Mouse (Mus musculus): ENCODE results near the gene Rfc5. TPM values are rescaled to one million over a fixed set of nuclear protein-coding genes. Genes with fewer than 3 reads are reported as not detected.
"Not testable (repeated sequence)": the region's sequence is repeated elsewhere in the genome, so short reads cannot be mapped to it uniquely, and the experiment has no call there.

The Rfc5 gene
- polyA plus RNA-seq, 1 experiment from 2014 or later = 23.8 TPM

DNA sequence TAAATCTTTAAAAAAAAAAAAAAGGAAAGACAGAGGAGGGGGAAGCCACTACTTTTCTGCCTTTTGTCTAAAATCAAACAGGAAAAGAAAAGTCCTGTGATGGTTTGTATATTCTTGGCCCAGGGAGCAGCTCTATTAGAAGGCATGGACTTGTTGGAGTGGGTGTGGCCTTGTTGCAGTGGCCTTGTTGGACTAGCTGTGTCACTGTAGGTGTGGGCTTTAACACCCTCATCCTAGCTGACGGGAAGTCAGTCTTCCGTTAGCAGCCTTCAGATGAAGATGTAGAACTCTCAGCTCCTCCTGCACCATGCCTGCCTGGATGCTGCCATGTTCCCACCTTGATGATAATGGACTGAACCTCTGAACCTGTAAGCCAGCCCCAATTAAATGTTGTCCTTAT, 15.8 kb upstream of the Rfc5 start:
- H3K4me3 ChIP-seq (ENCODE audit: low read depth, low read length); H3K27me3 ChIP-seq (ENCODE audit: control insufficient read depth, insufficient read depth, low read length); H3K4me2 ChIP-seq (ENCODE audit: low read depth, low read length); H3K4me1 ChIP-seq (ENCODE audit: control insufficient read depth, insufficient read depth, low read length); H3K36me3 ChIP-seq (ENCODE audit: control insufficient read depth, insufficient read depth, low read length); H3K9me3 ChIP-seq (ENCODE audit: control insufficient read depth, low read length); H3K9ac ChIP-seq (replicated peaks; ENCODE audit: low read depth, low read length); H3K27ac ChIP-seq (ENCODE audit: low read depth, low read length); ATAC-seq (ENCODE audit: low read depth): not testable (repeated sequence)
- WGBS = 93% methylated on average over 2 of the region's 2 CpGs

GRCm38 (mm10) chr5:117403609-117404008, 14.8 kb upstream of the Rfc5 start:
- no peaks in the 10 kb centered on the region for H3K4me1 ChIP-seq (ENCODE audit: control insufficient read depth, insufficient read depth, low read length)
- no peak overlapping the region for H3K27ac ChIP-seq (ENCODE audit: low read depth, low read length)
- H3K9me3 ChIP-seq (ENCODE audit: control insufficient read depth, low read length) = no peaks in the 10 kb centered on the region
- ATAC-seq (ENCODE audit: low read depth) = no peak
- no peaks in the 10 kb centered on the region for H3K27me3 ChIP-seq (ENCODE audit: control insufficient read depth, insufficient read depth, low read length)
- H3K36me3 ChIP-seq (ENCODE audit: control insufficient read depth, insufficient read depth, low read length) = no peaks in the 10 kb centered on the region
- WGBS = 92% methylated on average over 8 of the region's 8 CpGs
- no peak overlapping the region for H3K4me3 ChIP-seq (ENCODE audit: low read depth, low read length)
- H3K9ac ChIP-seq (replicated peaks; ENCODE audit: low read depth, low read length) = no peak overlapping the region
- H3K4me2 ChIP-seq (ENCODE audit: low read depth, low read length) = no peak overlapping the region

DNA sequence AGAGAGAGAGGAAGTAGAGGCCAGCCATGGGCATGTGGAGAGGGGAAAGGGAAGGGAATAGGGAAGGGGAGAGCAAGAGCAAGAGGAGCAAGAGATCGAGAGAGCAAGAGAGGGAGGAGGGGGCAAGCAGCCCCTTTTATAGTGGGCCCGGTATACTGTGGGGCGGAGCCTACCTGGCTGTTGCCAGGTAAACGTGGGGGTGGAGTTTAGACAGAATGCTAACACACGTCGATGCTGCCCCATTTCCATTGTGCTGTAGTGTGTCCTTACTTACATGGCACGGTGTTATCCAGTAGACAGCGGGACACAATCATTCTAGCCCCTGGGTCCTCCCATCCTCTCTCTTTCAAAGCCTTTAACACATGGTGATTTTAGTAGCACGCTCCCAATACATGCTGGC, 10.4 kb upstream of the Rfc5 start:
- Histone ChIP-seq H3K4me1 (ENCODE audit: control insufficient read depth, insufficient read depth, low read length) (no peaks in the 10 kb centered on the region), H3K4me3 (ENCODE audit: low read depth, low read length) (no peak overlapping the region), H3K36me3 (ENCODE audit: control insufficient read depth, insufficient read depth, low read length) (no peaks in the 10 kb centered on the region), H3K4me2 (ENCODE audit: low read depth, low read length) (no peak overlapping the region), H3K9ac (replicated peaks; ENCODE audit: low read depth, low read length) (no peak overlapping the region), H3K27ac (ENCODE audit: low read depth, low read length) (no peak overlapping the region), H3K27me3 (ENCODE audit: control insufficient read depth, insufficient read depth, low read length) (no peaks in the 10 kb centered on the region), H3K9me3 (ENCODE audit: control insufficient read depth, low read length) (no peaks in the 10 kb centered on the region)
- WGBS = 71% methylated on average over 8 of the region's 9 CpGs
- no peak for ATAC-seq (ENCODE audit: low read depth)

- Histone ChIP-seq H3K4me1 (ENCODE audit: control insufficient read depth, insufficient read depth, low read length) (no peaks in the 10 kb centered on the region), H3K36me3 (ENCODE audit: control insufficient read depth, insufficient read depth, low read length) (no peaks in the 10 kb centered on the region), H3K27me3 (ENCODE audit: control insufficient read depth, insufficient read depth, low read length) (no peaks in the 10 kb centered on the region), H3K4me3 (ENCODE audit: low read depth, low read length) (no peak overlapping the region), H3K27ac (ENCODE audit: low read depth, low read length) (no peak overlapping the region), H3K4me2 (ENCODE audit: low read depth, low read length) (no peak overlapping the region), H3K9me3 (ENCODE audit: control insufficient read depth, low read length) (no peaks in the 10 kb centered on the region), H3K9ac (replicated peaks; ENCODE audit: low read depth, low read length) (no peak overlapping the region)
- 27% methylated on average over 4 of the region's 5 CpGs for WGBS
- no peak for ATAC-seq (ENCODE audit: low read depth)
Observed at GRCm38 (mm10) chr5:117398007-117398550, 9.2 kb upstream of the Rfc5 start.

- H3K27me3 ChIP-seq (ENCODE audit: control insufficient read depth, insufficient read depth, low read length) = no peaks in the 10 kb centered on the region
- WGBS = 87% methylated on average over 6 of the region's 6 CpGs
- H3K4me2 ChIP-seq (ENCODE audit: low read depth, low read length) = no peak overlapping the region
- no peaks in the 10 kb centered on the region for H3K36me3 ChIP-seq (ENCODE audit: control insufficient read depth, insufficient read depth, low read length)
- H3K4me3 ChIP-seq (ENCODE audit: low read depth, low read length) = no peak overlapping the region
- no peaks in the 10 kb centered on the region for H3K4me1 ChIP-seq (ENCODE audit: control insufficient read depth, insufficient read depth, low read length)
- H3K27ac ChIP-seq (ENCODE audit: low read depth, low read length) = no peak overlapping the region
- H3K9me3 ChIP-seq (ENCODE audit: control insufficient read depth, low read length) = no peaks in the 10 kb centered on the region
- H3K9ac ChIP-seq (replicated peaks; ENCODE audit: low read depth, low read length) = no peak overlapping the region
- ATAC-seq (ENCODE audit: low read depth) = no peak
Observed at GRCm38 (mm10) chr5:117397371-117397770, 8.5 kb upstream of the Rfc5 start.

- Histone ChIP-seq H3K4me2 (ENCODE audit: low read depth, low read length) (no peak overlapping the region), H3K4me1 (ENCODE audit: control insufficient read depth, insufficient read depth, low read length) (no peaks in the 10 kb centered on the region), H3K9ac (replicated peaks; ENCODE audit: low read depth, low read length) (no peak overlapping the region), H3K27me3 (ENCODE audit: control insufficient read depth, insufficient read depth, low read length) (no peaks in the 10 kb centered on the region), H3K4me3 (ENCODE audit: low read depth, low read length) (no peak overlapping the region), H3K9me3 (ENCODE audit: control insufficient read depth, low read length) (no peaks in the 10 kb centered on the region), H3K27ac (ENCODE audit: low read depth, low read length) (no peak overlapping the region), H3K36me3 (ENCODE audit: control insufficient read depth, insufficient read depth, low read length) (no peaks in the 10 kb centered on the region)
- ATAC-seq (ENCODE audit: low read depth) = no peak
- 58% methylated on average over 6 of the region's 6 CpGs for WGBS
Observed at GRCm38 (mm10) chr5:117396596-117397014, 7.8 kb upstream of the Rfc5 start.

GRCm38 (mm10) chr5:117395834-117396233, 7.0 kb upstream of the Rfc5 start:
- Histone ChIP-seq H3K9ac (replicated peaks; ENCODE audit: low read depth, low read length) (no peak overlapping the region), H3K4me3 (ENCODE audit: low read depth, low read length) (no peak overlapping the region), H3K27ac (ENCODE audit: low read depth, low read length) (no peak overlapping the region), H3K9me3 (ENCODE audit: control insufficient read depth, low read length) (no peaks in the 10 kb centered on the region), H3K4me1 (ENCODE audit: control insufficient read depth, insufficient read depth, low read length) (no peaks in the 10 kb centered on the region), H3K27me3 (ENCODE audit: control insufficient read depth, insufficient read depth, low read length) (no peaks in the 10 kb centered on the region), H3K36me3 (ENCODE audit: control insufficient read depth, insufficient read depth, low read length) (no peaks in the 10 kb centered on the region), H3K4me2 (ENCODE audit: low read depth, low read length) (no peak overlapping the region)
- ATAC-seq (ENCODE audit: low read depth) = no peak
- 91% methylated on average over 5 of the region's 5 CpGs for WGBS

DNA sequence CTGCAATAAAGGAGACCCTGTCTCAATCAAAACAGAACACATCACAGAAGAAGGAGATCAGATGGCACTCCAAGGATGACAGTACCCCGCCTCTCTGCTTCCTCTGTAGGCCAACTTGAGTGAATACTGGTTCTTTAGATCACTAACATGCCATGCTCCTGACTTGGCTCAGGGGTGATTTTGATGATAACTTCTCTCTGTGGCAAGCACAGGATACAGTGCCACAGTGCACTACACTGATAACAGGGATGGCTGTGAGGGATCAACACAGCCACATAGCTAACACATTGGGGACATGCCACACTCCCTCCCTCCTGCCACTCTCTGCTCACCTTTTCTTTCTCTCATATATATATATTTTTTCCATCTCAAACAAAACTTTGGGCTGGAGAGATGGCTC, 2.0 kb upstream of the Rfc5 start:
- Histone ChIP-seq H3K9me3 (ENCODE audit: control insufficient read depth, low read length) (no peaks in the 10 kb centered on the region), H3K4me1 (ENCODE audit: control insufficient read depth, insufficient read depth, low read length) (peaks cover 4% of the 10 kb centered on the region), H3K36me3 (ENCODE audit: control insufficient read depth, insufficient read depth, low read length) (no peaks in the 10 kb centered on the region), H3K9ac (replicated peaks; ENCODE audit: low read depth, low read length) (no peak overlapping the region), H3K4me2 (ENCODE audit: low read depth, low read length) (no peak overlapping the region), H3K27ac (ENCODE audit: low read depth, low read length) (no peak overlapping the region), H3K4me3 (ENCODE audit: low read depth, low read length) (no peak overlapping the region), H3K27me3 (ENCODE audit: control insufficient read depth, insufficient read depth, low read length) (no peaks in the 10 kb centered on the region)
- 88% methylated on average over 1 of the region's 1 CpGs for whole genome bisulfite sequencing
- ATAC-seq (ENCODE audit: low read depth) = no peak

- Histone ChIP-seq H3K4me3 (ENCODE audit: low read depth, low read length) (peak overlapping the region; percentile 74), H3K4me2 (ENCODE audit: low read depth, low read length) (peak overlapping the region; percentile 79), H3K36me3 (ENCODE audit: control insufficient read depth, insufficient read depth, low read length) (peaks cover 15% of the 10 kb centered on the region; the same call in 1 of the 2 replicates), H3K4me1 (ENCODE audit: control insufficient read depth, insufficient read depth, low read length) (peaks cover 4% of the 10 kb centered on the region), H3K9ac (replicated peaks; ENCODE audit: low read depth, low read length) (peak overlapping the region; percentile 84), H3K27ac (ENCODE audit: low read depth, low read length) (peak overlapping the region; percentile 55), H3K9me3 (ENCODE audit: control insufficient read depth, low read length) (no peaks in the 10 kb centered on the region), H3K27me3 (ENCODE audit: control insufficient read depth, insufficient read depth, low read length) (no peaks in the 10 kb centered on the region)
- WGBS = 15% methylated on average over 16 of the region's 16 CpGs
- 0 out of 2 replicates have a peak, but pooled peaks have one; percentile 21 for ATAC-seq (ENCODE audit: low read depth)
Observed at GRCm38 (mm10) chr5:117388296-117388751, 523 bp downstream of the Rfc5 start.

All from neural tube, embryonic 14.5 days (tissue).